Mouse (Mus musculus): ENCODE measurements around the gene Pitpnm2. TPM values are rescaled to one million over a fixed set of nuclear protein-coding genes. Genes with fewer than 3 reads are reported as not detected.

The Pitpnm2 gene
- polyA plus RNA-seq, 2 experiments = 1.9 to 4.7 TPM

DNA sequence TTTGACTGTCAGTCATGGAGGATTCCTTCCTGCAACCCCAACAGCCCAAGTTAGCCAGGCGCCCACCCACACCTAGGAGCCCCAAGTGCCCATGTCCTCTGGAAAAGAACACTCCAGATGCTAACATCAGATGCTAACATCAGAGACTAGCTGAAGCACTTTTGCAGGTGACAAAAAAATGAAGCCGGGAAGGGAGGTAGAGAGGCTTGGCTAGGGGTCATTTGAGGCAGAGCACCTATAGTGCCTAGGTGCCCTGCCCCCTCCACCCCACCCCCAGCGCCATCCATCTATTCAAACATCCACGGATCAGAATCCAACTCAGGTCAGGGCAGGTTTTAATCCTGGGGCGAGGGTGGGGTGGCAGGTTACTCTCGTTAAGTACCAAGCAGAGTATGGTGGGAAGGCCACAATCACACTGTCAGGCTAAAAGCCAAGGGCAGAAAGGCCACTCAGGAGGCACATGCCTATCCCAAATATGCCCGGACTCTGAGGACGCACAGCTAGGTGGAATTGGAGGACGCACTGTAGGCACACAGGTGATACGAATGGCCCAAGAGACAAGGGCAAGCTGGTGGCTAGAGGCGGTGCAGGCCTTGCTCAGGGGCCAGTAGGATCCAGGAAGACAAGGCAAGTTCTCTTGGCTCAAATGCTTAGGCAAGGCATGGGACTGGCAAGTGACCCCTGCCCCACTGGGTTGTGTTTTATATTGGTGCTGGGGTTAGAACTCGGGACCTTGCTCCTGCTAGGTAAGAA lies 155.5 kb downstream of the Pitpnm2 start:
- TF ChIP-seq CTCF (IDR thresholded peaks at IDR 0.05; ENCODE audit: low read depth) = no peak
- no peak for TF ChIP-seq EP300 (IDR thresholded peaks at IDR 0.05; ENCODE audit: low read depth)
- H3K4me2 ChIP-seq (ENCODE audit: low read depth) = peak overlapping the region; percentile 86
- WGBS (ENCODE audit: insufficient replicate concordance) = 80% methylated on average over 12 of the region's 12 CpGs
- peak overlapping the region; percentile 3; the same call in 1 of the 2 replicates for H3K9ac ChIP-seq (replicated peaks)
- peak overlapping the region; percentile 20 to 31; a peak in 3 of 4 replicates for H3K4me3 ChIP-seq (ENCODE audit: insufficient read depth in 1 of 2, low read depth in 2 of 2, low read length in 2 of 2)
- peaks cover 28 to 30% of the 10 kb centered on the region in 2 experiments for H3K4me1 ChIP-seq (replicated peaks; ENCODE audit: control insufficient read depth in 2 of 2, insufficient read depth in 2 of 2, low read length in 1 of 2)
- no peak for ATAC-seq (ENCODE audit: insufficient read depth)
- no peaks in the 10 kb centered on the region; the same call in 1 of the 2 replicates for H3K36me3 ChIP-seq (replicated peaks; ENCODE audit: control insufficient read depth, insufficient read depth, low read depth)
- H3K27me3 ChIP-seq (ENCODE audit: control insufficient read depth, insufficient read depth, low read length) = no peaks in the 10 kb centered on the region
- no peaks in the 10 kb centered on the region for H3K9me3 ChIP-seq (ENCODE audit: control insufficient read depth, low read length)
- no peak overlapping the region for H3K27ac ChIP-seq
- no peak for DNase-seq (ENCODE audit: low read depth in 3 of 3, low spot score in 3 of 3)

DNA sequence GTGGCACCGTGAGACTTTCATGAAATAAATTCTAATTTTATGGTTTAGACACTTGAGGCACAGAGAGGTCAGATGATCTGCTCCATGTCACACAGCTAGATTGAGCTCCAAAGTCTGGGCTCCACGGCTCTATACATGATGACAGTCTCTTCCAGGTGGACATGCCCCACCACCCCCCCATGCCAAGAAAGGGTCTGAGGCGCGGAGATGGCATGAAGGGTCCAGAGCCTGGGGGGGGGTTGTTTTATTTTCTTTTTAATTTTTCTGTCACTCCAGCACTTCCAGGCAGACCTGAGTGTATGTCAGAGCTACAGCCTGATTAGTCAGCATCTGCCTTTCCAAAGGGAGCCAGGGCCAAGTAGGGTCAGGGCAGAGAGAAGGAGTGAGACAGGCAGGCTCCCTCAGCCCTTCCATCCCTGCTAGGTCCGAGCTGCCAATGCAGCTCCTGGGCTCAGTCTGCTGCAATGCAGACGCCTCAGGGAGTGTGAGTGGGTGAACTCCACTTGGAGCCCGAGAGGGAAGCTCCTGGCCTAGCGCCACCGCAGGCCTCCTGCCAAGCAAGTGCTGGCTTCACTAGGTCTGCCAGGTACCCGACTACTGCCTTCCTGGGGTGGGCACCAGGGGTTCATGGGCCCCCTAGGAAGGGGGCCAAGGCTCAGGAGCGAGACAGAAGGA lies 156.3 kb downstream of the Pitpnm2 start:
- TF ChIP-seq EP300 (IDR thresholded peaks at IDR 0.05; ENCODE audit: low read depth) (no peak), CTCF (IDR thresholded peaks at IDR 0.05; ENCODE audit: low read depth) (no peak)
- H3K27ac ChIP-seq = peak overlapping the region; percentile 80
- H3K36me3 ChIP-seq (replicated peaks; ENCODE audit: control insufficient read depth, insufficient read depth, low read depth) = no peaks in the 10 kb centered on the region; the same call in 1 of the 2 replicates
- H3K27me3 ChIP-seq (ENCODE audit: control insufficient read depth, insufficient read depth, low read length) = no peaks in the 10 kb centered on the region
- peaks cover 28 to 30% of the 10 kb centered on the region in 2 experiments for H3K4me1 ChIP-seq (replicated peaks; ENCODE audit: control insufficient read depth in 2 of 2, insufficient read depth in 2 of 2, low read length in 1 of 2)
- DNase-seq (ENCODE audit: low read depth in 3 of 3, low spot score in 3 of 3) (no peak), ATAC-seq (ENCODE audit: insufficient read depth) (no peak)
- H3K4me3 ChIP-seq (ENCODE audit: insufficient read depth in 1 of 2, low read depth in 2 of 2, low read length in 2 of 2) = no peak overlapping the region
- WGBS (ENCODE audit: insufficient replicate concordance) = 83% methylated on average over 11 of the region's 11 CpGs
- peak overlapping the region; percentile 86; the same call in 1 of the 2 replicates for H3K4me2 ChIP-seq (ENCODE audit: low read depth)
- H3K9me3 ChIP-seq (ENCODE audit: control insufficient read depth, low read length) = no peaks in the 10 kb centered on the region
- H3K9ac ChIP-seq (replicated peaks) = no peak overlapping the region

DNA sequence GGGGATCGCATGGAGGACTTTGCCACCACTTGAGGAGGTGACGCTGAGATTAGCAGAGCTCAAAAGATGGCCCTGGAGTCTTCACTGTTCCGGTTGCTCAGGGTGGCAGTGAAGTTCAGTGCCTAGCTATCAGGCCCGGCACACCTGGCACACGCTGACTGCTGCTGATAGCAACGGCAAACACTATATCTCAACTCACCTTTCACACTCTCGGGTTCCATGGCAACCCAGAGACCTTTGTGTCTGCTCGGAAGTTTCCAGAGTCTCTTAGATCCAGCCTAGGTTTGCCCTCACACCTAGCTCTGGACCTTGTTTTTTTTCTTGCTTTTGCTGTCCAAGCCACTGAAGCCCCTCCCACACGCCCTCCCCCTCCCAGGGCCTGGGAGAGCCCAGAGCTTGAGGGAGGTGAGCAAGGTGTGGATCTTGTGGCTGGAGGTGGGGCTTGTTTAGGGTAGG lies 157.6 kb downstream of the Pitpnm2 start:
- H3K4me3 ChIP-seq (ENCODE audit: insufficient read depth in 1 of 2, low read depth in 2 of 2, low read length in 2 of 2) = peak overlapping the region; percentile 21 to 31; a peak in 3 of 4 replicates
- TF ChIP-seq EP300 (IDR thresholded peaks at IDR 0.05; ENCODE audit: low read depth) = peak; percentile 98
- no peak for TF ChIP-seq CTCF (IDR thresholded peaks at IDR 0.05; ENCODE audit: low read depth)
- no peaks in the 10 kb centered on the region for H3K27me3 ChIP-seq (ENCODE audit: control insufficient read depth, insufficient read depth, low read length)
- no peaks in the 10 kb centered on the region for H3K9me3 ChIP-seq (ENCODE audit: control insufficient read depth, low read length)
- peak overlapping the region; percentile 55 for H3K9ac ChIP-seq (replicated peaks)
- peak overlapping the region; percentile 62 for H3K4me2 ChIP-seq (ENCODE audit: low read depth)
- H3K36me3 ChIP-seq (replicated peaks; ENCODE audit: control insufficient read depth, insufficient read depth, low read depth) = no peaks in the 10 kb centered on the region; the same call in 1 of the 2 replicates
- H3K4me1 ChIP-seq (replicated peaks; ENCODE audit: control insufficient read depth in 2 of 2, insufficient read depth in 2 of 2, low read length in 1 of 2) = peaks cover 28 to 30% of the 10 kb centered on the region in 2 experiments
- H3K27ac ChIP-seq = peak overlapping the region; percentile 80
- ATAC-seq (ENCODE audit: insufficient read depth) (peak; percentile 71), DNase-seq (ENCODE audit: low read depth in 3 of 3, low spot score in 3 of 3) (peak; percentile 76 to 93 (median 80))
- WGBS (ENCODE audit: insufficient replicate concordance) = 17% methylated on average over 9 of the region's 9 CpGs

DNA sequence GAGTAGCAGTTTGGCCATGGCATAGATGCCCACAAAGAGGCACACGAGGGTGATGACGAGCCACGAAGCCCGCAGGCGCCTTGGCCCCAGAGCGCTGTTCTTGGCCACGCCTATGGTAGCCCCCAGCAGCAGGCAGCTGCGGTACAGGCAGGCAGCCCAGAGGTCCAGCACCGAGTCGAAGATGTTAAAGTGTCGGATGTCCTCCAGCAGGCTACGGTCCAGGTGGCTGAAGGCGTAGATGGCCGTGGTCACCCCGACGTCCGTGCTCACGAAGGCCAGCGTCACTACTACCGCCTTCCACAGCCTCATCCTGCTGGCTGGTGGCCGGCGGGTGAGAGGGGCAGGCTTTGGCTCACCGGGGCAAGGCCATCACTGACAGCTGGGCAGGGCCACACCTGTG lies 159.7 kb downstream of the Pitpnm2 start:
- DNase-seq (ENCODE audit: low read depth in 3 of 3, low spot score in 3 of 3) (no peak), ATAC-seq (ENCODE audit: insufficient read depth) (no peak)
- Histone ChIP-seq H3K4me2 (ENCODE audit: low read depth) (no peak overlapping the region), H3K4me1 (replicated peaks; ENCODE audit: control insufficient read depth in 2 of 2, insufficient read depth in 2 of 2, low read length in 1 of 2) (peaks cover 24 to 25% of the 10 kb centered on the region in 2 experiments), H3K27me3 (ENCODE audit: control insufficient read depth, insufficient read depth, low read length) (no peaks in the 10 kb centered on the region), H3K9me3 (ENCODE audit: control insufficient read depth, low read length) (no peaks in the 10 kb centered on the region), H3K9ac (replicated peaks) (no peak overlapping the region), H3K4me3 (ENCODE audit: insufficient read depth in 1 of 2, low read depth in 2 of 2, low read length in 2 of 2) (no peak overlapping the region), H3K36me3 (replicated peaks; ENCODE audit: control insufficient read depth, insufficient read depth, low read depth) (no peaks in the 10 kb centered on the region; the same call in 1 of the 2 replicates), H3K27ac (no peak overlapping the region)
- TF ChIP-seq CTCF (IDR thresholded peaks at IDR 0.05; ENCODE audit: low read depth) = no peak
- TF ChIP-seq EP300 (IDR thresholded peaks at IDR 0.05; ENCODE audit: low read depth) = no peak
- WGBS (ENCODE audit: insufficient replicate concordance) = 83% methylated on average over 23 of the region's 23 CpGs

DNA sequence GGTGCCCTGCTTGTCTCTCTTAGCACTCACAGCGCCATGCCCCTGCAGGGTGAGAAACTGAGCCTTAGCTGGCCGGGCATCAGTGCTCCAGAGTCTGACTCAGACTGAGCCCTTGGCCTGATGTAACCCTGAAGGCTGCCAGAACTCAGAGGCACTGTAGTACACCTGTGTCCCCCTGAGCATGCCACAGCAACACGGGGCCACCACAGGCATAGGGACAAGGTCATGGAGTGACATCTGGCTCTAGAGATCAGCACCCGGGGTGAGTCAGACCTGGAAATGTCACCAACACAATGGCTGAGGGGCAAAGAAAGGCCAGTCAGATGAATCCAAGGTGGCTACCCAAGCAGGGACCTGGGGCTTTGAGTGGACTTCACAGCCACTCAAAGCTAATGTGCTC lies 162.7 kb downstream of the Pitpnm2 start:
- no peak for DNase-seq (ENCODE audit: low read depth in 3 of 3, low spot score in 3 of 3)
- H3K9ac ChIP-seq (replicated peaks) = no peak overlapping the region
- 67% methylated on average over 4 of the region's 4 CpGs for WGBS (ENCODE audit: insufficient replicate concordance)

More for the DNA sequence above, 162.7 kb downstream of the Pitpnm2 start:
- Histone ChIP-seq H3K4me3 (ENCODE audit: insufficient read depth in 1 of 2, low read depth in 2 of 2, low read length in 2 of 2) (no peak overlapping the region), H3K9me3 (ENCODE audit: control insufficient read depth, low read length) (no peaks in the 10 kb centered on the region), H3K27ac (no peak overlapping the region), H3K27me3 (ENCODE audit: control insufficient read depth, insufficient read depth, low read length) (no peaks in the 10 kb centered on the region), H3K4me1 (replicated peaks; ENCODE audit: control insufficient read depth in 2 of 2, insufficient read depth in 2 of 2, low read length in 1 of 2) (peaks cover 6 to 7% of the 10 kb centered on the region in 2 experiments), H3K4me2 (ENCODE audit: low read depth) (no peak overlapping the region), H3K36me3 (replicated peaks; ENCODE audit: control insufficient read depth, insufficient read depth, low read depth) (no peaks in the 10 kb centered on the region; the same call in 1 of the 2 replicates)
- no peak for ATAC-seq (ENCODE audit: insufficient read depth)
- TF ChIP-seq CTCF (IDR thresholded peaks at IDR 0.05; ENCODE audit: low read depth) (no peak), EP300 (IDR thresholded peaks at IDR 0.05; ENCODE audit: low read depth) (no peak)

Measured in liver, embryonic 14.5 days (tissue).